Mouse (Mus musculus) 416B (cell line): ENCODE results near the gene Fam181a.
A peak's percentile ranks its signal among the peaks of the same experiment; 100 is the strongest.

ENCODE experiments used
- DNase-seq: peaks from one replicate; pipeline ENCODE4 v3.0.0; 2011; ENCODE audit warnings: low read depth

Gene Fam181a

DNA sequence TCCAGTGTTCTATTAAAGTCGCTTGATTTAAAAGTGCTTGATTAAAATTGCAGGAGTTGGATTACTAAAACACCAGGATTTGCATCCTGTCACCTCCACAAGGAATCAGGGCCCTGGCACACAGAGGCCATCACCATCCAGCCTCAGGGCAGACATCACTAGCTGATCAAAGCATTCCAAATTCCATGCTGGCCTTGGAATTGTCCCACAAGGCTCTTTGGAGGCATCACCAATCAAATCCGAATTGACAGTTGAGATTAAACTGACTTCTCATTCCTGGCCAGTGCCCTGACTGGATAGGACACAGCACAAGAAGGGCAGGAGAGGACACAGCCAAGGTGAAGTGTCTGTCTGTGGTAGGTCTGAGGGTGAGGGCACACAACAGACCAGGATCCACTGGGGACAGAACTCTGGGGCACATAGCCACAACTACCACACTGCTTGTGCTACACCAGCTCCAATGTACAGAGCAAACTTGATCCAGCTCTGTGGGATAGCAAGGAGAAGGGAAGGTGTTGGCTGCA, at the start of gene Fam181a:
Fam181a (plus strand) TSS at position 232 of the 524 bp plus-strand sequence.
- no peak for DNase-seq

DNA sequence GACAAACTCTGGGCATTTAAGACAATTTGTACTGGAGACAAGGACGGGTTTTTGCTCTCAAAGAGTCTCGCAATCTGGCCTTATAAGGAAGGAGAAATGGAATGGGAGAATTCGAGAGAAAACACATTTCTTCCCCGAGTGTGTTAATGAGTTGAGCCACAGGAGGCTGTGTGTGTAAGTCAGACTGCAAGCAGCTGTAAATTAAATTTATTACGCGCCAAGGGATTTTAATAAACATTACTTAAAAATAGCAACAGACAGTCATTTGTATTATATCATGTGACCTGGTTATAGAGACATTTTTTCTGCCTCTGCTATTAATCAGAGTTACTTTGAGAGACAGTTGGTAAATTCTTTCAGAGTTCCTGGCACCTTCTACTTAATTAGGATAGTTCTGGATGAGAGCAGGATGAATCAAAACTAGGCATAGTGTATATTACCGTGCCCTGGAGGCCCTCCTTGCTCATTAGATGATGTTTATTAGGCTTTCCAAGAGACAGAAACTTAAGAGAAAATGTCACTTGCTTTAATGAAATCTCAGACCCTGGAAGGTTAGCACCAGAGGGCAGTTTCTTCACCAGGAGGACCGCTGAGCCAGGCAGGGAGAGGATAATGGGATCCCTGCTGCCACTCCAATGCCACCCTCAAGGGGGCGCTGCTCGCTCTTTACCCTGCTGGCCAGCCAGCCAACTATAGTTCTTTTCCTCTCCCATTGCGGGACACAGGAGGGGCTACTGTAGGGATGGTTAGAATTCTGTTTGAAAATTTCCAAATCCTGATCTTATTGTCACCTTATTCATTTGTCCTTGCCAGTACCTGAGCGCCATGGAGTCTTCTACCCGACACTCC, 48.5 kb upstream of the Fam181a start:
- DNase-seq, result no peak

DNA sequence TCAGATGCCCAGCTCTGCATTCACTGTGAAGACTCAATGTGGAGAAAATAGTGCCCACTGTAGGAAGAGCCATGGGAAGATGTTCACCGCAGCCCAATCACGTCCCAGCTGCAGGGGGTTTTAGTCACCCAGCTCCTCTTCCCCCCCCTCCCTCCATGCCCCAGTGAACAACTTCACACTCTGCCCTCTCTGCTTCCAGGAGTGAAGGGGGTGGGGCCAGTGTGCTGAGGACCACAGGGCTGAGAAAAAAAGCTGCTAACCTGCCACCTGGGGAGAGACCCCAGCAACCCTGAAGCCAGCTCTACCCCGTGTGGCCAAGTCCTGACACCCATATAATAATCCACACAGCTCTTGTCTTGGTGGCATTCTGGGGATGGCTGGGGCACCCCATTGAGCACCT, 44.2 kb upstream of the Fam181a start:
- DNase-seq, result no peak

DNA sequence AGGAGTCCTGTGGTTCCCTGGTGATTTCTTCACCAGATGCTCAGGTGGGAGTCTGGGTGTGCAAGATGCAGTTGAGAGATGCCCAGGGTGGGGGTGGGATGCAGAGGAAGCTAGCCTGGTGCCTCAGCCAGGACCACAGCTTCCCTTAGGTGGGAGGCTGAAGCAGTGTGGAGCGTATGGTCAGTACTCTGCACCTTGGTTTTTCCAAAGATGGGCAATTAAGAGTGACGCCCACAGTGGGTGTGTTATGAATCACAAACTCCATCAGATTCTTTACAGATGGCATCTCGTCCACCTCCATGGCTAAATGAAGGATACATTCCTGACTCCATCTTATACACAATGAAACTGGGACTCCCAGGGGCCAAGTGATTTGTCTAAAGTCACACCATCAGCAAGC, 38.6 kb upstream of the Fam181a start:
- DNase-seq, result no peak

DNA sequence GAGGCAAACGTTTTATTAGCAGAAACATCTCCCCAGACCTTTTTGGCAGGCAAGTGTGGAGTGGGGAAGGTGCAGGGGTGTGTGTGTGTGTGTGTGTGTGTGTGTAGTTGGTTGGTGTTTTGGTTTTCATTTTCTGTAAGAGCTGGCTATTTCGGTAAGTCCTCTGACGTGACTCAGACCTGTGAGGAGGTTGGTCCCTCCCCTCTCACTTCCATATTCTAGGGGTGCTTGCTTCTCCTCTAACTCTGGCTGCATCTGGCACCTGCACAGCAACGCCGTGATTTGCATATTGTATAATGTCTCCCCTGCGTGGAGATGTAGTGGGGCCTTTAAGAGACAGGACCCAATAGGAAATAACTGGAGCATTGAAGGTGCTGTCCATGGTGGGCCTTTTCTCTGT, 37.7 kb upstream of the Fam181a start:
- no peak for DNase-seq

DNA sequence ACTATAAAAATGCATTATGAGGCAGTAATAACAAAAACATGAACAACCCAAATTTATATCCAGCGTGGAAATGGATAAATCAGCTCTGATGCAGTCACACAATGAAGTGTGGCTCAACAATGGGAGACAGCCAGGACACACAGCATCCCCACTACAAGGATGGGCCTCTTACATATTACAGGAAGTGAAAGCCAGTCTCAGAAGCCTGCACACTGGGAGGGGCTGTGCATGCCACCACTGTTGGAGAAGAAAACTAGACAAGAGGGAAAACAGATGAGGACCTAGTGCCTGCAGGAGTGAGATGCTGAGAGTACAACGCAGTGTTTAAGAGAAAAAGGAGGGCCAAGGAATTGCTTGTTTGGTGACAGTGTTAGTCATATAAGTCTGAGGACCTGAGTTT, 37.0 kb upstream of the Fam181a start:
- DNase-seq, result no peak

DNA sequence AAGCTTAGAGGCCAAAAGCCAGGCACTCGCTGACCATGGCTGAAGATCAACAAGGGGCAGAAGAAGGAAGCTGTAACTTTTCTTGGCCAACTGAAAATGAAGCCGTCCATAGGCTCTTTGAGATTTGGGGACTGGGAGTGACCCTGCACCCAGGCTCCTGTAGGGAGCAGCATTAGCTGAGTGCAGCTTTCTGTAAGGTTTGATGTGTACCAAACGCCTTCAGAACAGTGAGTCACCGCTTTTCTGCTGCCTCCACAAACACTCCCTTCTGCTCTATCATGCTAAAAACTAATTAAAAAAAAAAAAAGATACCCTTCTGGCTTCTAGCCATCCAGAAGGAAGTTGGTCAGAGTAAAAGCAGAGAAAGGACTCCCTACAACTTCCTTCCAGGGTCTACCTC, 34.4 kb upstream of the Fam181a start:
- peak; percentile 13 for DNase-seq

DNA sequence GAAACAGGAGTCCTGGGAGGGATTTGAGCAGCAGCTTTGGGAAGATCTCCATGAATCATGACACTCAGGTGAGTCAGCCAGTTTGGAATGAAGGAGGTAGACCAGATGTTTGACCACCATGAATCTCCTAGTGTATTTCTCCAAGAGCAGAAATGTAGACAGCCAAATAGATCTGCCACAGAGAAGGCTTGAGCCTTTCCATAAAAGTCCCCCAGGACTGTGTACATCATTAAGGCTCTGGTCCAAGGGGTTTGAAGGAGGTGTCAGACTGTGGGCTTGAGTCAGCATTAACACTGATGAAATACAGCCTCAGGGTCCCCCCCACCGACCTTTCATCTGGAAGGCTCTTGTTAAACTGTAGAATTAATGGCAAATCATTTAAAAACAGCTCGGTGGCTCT, 29.3 kb upstream of the Fam181a start:
- DNase-seq, result no peak

DNA sequence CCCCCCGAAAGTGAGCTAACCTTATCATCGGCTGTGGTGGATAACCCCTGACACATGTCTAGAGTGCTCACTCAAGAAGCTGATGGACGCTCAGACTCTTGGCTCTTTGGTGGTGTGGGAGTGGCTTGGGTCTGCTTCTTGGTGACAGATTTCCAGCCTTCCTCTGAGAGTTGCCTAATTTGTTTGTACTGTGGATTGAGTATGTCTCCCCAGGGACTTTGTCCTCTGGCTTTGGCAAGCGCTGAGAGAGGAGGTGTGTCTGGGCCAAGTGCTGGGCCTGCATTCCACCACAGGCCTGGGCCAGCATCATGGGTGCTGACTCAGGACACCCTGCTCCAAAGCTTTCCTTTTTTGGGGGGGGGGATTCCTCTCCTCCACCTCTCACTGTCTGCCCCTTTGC, 28.9 kb upstream of the Fam181a start:
- DNase-seq, result no peak

DNA sequence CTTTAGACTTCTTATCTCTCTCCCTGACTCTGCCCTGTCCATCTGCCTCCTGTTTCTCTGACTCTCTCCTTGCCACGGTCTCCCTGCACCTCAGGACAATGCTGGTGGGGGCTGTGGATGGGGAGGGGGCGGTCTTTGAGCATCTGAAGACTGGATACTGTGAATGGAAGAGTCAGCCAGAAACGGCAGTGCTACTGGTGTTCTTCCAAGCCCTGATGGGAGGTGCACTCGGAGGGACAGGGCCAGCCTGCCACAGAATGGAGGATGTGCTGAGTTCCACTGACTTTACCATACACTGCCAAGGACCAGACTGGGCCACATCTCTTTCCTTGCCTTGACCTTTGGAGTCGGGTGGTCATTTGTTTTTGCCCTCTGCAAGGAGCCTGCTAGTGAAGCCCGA, 27.8 kb upstream of the Fam181a start:
- DNase-seq, result no peak

DNA sequence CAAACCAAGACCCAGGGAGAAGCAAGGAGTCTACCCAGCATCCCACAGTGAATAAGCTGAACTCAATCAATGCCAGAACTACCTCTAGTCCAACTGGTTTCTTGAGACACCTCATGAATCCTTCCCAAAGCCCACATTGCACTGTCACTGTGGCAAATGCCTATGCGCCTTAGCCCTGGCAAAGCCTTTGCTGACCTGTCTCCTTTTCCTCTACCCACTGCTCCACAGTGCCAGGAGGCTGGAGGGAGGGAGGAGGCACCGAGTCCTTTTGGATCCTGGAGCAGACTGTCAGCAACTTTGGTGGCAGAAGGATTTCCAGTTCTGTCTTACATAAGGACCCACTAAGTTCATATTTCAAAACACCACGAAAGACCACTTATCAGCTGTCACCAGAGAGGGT, 27.4 kb upstream of the Fam181a start:
- DNase-seq, result no peak

DNA sequence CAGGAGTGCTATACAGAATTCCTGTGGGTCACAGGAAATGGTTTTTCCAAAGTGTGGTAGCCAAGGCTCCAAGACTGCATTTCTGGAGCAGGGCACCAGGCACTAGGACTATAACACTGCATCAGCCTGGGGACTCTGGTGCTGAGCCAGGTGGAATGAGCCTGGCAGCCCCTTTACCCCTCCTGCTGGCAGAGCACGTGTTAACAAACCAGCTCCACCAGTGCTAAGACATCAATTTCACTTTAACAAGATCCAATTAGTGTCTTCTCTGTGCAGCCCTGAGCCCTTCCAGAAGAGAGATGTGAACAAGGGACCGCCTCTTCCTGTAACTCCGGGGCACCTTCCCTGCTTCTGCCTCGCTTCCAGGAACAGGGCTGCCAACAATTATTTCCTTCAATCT, 23.5 kb upstream of the Fam181a start:
- DNase-seq, result no peak

DNA sequence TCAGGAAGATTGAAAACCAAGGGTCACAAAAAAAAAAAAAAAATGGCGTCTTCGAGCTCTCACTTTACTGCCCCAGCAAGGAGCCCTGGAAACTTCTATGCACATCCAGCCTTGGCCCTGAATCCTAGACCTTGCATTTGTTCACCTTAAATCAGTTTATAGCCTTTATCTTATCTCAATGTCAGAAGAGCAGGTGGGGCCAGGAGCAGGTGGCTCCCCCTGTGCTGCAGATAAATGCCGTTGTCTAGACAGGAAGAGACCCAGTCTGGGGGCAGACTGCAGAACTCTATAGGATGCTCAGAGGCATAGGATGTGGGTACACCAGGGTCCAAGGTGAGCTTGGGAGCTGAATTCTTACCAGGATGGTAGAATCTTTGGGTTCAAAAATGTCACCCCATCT, 18.4 kb upstream of the Fam181a start:
- no peak for DNase-seq

DNA sequence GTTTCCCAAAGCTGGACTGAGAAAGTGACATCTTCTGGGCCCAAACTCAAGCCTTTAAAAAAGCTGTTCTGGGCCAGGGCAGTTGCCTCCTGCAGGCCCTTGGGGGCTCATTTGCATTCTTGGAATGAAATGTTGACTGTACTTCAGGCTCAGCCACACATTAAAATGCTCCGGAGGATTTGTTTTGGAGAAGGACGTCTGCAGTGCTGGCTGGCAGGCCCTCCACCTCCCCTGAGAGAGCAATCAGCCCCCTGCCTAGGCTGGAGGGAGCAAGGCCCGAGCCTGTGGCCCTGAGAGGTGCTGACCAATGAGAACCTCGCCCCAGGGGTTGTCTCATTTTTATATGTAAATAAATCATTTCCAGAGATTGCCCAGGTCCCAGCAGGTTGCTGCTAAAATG, 14.5 kb upstream of the Fam181a start:
- DNase-seq, result no peak

DNA sequence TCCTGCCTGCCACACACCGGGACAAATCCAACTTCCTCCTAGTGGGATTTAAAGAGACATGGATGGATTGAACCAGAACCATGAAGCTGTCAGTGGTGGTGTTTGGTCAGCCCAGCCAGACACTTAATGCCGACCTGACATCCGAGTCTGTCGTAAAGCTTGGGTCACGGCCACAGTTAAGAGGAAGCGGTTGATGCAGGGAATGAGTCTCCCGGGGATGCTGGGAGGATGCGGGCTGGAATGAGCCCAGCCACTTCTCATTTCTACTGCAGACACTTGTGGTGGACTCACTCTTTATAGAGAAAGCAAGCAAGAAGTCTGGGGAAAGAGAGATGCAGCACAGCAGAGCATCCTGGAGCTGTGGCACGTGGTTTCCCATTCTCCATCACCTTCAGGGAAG, 10.3 kb upstream of the Fam181a start:
- no peak for DNase-seq

DNA sequence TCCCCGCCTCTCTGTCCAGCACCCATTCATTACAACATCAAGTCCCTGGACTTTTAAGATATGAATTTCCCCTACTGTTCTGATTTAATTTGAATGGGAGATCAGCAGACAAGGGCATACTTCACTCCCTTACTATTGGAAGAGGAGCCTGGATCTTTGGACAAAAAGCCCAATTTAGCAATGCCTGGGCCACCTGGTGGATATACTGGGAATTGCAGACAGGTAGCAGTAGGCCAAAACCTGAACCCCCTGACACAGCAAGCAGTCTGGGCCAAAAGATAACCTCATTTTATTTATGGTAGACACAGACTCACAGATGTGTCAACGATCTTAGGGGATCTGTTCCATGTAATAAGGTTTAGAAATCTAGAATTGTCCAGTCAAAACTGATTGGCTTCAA, 9.1 kb upstream of the Fam181a start:
- DNase-seq, result peak; percentile 24

DNA sequence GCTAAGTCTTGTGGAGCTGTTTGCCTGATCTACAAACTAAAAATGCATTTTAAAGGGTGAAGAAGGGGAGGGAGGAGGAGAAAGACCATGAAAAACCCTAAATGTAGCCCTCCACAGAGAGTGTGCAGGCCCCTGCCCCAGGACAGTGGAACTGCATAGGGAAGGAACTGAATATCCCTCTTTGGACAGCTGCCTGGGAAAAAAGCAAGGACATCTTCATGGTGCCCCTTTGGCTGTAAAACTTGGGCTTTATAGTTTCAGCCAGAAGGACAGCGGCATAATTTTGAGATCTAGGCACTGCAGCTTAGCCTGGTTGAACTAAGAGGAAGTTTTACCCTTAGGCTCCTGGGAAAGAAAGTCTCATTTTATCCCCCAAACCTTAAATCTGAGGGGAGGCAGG, 7.8 kb upstream of the Fam181a start:
- no peak for DNase-seq

DNA sequence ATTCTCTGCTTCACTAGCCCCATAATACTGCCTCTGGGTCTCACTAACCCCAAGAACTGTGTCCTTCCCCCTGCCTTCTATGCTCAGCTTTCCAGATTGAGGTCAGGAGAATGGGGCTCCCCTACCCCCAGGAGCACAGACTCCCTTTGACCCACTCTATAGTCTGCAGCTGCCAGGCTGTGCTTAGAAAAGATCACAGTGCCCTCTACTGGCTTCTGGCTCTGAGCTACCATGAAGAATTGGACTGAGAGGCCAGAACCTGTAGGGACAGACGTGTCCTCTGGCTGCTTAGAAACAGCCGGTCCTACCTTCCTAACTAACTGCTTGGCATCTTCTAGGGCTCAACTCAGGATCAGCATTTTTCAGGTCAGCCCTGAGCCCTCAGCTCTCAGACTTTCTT, 4.6 kb upstream of the Fam181a start:
- peak; percentile 12 for DNase-seq

DNA sequence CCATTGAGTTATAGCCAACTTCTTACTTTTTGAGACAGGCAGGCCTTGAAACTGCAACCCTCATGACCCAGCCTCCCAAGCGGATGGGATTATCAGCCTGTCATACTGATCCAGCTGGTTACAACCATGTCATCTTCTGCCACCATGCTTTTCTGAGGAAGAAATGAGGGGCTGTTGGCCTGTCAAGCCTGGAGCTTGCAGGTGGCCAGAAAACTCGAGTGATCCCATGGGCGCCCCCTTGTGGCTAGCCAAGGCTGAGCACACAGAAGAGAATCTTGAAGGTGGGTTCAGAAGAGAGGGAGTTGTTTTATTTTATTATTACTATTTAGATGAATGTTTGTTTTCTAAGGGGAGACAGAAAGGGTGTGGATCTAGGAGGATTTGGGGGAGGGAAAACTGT, 4.1 kb upstream of the Fam181a start:
- peak; percentile 36 for DNase-seq

DNA sequence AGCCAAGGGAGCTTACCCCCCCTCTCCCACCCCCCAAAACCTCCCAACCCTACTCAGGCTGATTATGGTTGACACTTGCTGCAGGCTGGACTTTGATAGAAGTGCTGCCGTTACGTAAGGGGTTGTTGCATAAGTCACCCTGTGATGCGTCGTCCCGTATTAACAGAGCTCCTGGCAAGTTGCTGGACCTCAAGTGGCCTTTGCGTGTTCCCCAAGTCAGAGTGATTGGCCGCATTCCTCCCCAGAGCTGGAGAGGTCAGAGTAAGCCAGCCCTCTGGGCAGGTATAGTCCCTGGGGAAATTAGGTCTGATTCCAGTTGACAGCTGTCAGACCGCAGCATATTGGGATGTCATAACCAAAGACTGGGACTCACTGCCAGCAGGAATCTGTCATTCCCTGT, 1.1 kb downstream of the Fam181a start:
- peak; percentile 14 for DNase-seq

DNA sequence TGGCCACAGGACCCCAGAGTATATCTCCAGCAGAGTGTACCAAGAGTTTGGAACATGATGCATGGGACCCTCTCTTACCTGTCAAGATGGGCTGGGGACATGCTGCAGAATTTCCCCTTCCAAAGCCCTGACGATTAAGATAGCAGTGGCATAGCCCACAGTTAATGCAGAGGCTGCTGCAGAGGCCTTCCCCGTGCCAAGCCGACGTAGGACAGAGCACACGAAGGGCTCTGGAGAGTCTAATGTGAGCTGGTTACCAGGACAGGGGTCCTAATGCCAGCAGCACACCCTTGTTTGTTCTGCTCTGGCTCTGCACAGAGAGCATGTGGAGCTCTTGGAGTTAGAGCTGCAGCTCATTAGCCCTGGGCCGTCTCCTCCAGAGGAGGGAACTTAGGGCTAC, 2.5 kb downstream of the Fam181a start:
- no peak for DNase-seq

DNA sequence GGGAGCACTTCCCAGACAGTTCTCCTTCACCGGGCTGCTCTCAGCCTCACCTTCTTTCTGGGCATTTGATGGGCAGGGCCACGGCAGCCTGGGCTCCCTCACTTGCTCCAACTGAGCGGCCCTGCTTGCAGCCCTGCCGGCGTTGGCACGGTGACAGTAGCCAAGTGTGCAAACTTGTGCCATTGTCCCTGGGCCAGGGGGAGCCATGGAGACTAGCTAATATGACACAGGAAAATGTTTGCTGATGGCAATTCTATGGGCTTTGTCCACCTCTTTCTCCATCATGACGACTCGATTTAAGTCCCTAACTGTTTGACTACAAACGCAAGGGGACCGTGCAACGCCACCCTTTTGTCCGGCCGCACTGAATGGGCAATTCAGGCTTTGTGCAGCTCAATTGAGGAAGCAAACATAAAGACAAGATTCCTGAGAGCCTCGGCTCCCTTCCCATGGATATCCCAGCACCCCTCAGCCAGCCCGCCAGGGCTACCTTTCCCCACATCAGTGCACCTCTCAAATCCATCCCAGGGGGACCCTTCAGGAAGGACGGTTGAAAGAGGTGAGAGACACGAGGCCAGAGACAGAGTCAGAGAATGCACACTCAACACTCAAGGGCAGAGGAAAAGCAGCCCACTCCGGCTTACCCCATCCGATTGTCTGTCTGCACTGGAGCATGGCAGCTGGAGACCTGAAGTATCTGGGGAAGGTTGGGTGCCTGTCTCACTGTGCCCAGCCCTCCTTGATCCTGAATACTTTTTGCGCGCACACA, 3.3 kb downstream of the Fam181a start:
- no peak for DNase-seq

DNA sequence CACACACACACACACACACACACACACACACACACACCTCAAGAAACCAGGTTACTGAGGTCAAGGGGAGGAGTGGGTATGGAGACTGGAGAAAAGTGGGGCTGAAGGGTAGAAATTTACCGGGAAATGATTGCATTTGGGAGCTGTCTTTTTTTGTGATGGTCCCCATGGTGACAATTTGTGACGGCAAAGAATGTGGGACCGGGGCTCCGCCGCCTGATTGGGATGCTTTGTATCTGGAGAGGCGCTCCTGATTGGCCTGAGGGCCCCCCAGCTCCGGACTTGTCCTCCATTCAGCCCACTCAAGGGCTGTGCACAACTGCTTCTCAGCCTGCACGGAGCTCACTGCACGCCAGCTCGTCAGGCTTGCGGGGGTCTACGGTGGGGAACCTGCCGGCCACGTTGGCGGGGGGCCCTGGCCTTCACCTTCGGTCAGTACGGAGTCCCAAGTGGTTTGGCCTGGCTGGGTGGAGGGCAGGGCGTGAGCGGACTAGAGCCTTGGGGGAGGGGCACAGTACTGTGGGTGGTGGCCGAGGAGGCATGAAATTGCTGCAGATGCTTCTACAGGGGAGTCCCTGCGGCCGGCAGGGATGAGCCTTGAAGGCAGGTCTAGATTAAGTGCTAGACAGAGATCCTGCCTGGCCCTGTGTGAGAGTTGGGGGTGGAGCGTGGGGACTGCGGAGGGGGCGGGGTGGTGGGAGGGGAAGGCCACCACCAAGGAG, 4.0 kb downstream of the Fam181a start:
- DNase-seq, result no peak
